Mouse (Mus musculus): ENCODE measurements around the gene B4galnt3.

DNA sequence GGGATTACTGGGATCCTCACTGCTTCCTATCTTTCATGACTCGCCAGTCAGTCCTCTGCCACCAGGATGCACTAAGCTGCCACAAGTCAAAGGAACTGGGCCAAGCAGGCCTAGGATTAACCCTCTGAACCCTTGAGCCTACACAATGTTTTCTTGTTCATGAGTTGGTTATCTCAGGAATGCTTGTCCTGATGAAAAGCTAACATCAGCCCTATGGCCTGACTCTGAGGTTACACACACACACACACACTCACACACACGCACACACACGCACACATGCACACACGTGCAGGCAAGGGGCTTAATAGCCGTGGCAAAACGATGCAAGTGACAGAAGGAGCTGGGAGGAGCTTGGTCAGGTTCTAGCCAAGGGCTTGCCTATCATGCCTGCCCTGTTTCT, 69.0 kb downstream of the B4galnt3 start:
- TF ChIP-seq POLR2A (IDR thresholded peaks at IDR 0.05; ENCODE audit: low read depth, low read length) (no peak), CTCF (IDR thresholded peaks at IDR 0.05; ENCODE audit: borderline replicate concordance, insufficient read depth, low read length) (no peak)
